Mouse (Mus musculus) limb, embryonic 15.5 days (tissue): ENCODE measurements around the gene Olfr987. TPM values are rescaled to one million over a fixed set of nuclear protein-coding genes. Genes with fewer than 3 reads are reported as not detected.
"Not testable (repeated sequence)": the region's sequence is repeated elsewhere in the genome, so short reads cannot be mapped to it uniquely, and the experiment has no call there.

Source experiments
- ATAC-seq: fragments of 200-750 bp; cut with Nextera tagmentation; 2 replicates; pipeline ENCODE4 v1.8.0; 2017; ENCODE audit warnings: low read depth, moderate TSS enrichment; ENCODE audit not compliant: insufficient number of reproducible peaks, low FRiP score, low TSS enrichment
- H3K27ac ChIP-seq: fragments of 300-500 bp; sonication (generic); 2 replicates; pipeline ENCODE4 v1.5.1; 2015; ENCODE audit warnings: moderate library complexity, mild to moderate bottlenecking, inconsistent platforms
- H3K27me3 ChIP-seq: fragments of 300-500 bp; sonication (generic); 2 replicates; pipeline ENCODE4 v1.6.1; 2015; ENCODE audit warnings: inconsistent platforms
- H3K36me3 ChIP-seq: fragments of 300-500 bp; sonication (generic); 2 replicates; pipeline ENCODE4 v1.6.1; 2015; ENCODE audit warnings: inconsistent platforms
- H3K4me1 ChIP-seq: fragments of 300-500 bp; sonication (generic); 2 replicates; pipeline ENCODE4 v1.6.1; 2015; ENCODE audit warnings: inconsistent platforms
- H3K4me2 ChIP-seq: fragments of 300-500 bp; sonication (generic); 2 replicates; pipeline ENCODE4 v1.6.1; 2015; ENCODE audit warnings: mild to moderate bottlenecking, inconsistent platforms
- H3K4me3 ChIP-seq: fragments of 300-500 bp; sonication (generic); 2 replicates; pipeline ENCODE4 v1.5.1; 2015; ENCODE audit warnings: mild to moderate bottlenecking, inconsistent platforms
- H3K9ac ChIP-seq: fragments of 300-500 bp; sonication (generic); 2 replicates; pipeline ENCODE4 v1.6.1; 2015; ENCODE audit warnings: inconsistent platforms
- H3K9me3 ChIP-seq: fragments of 300-500 bp; sonication (generic); 2 replicates; pipeline ENCODE4 v1.6.1; 2016; ENCODE audit warnings: inconsistent platforms
- WGBS: fragments of 180-500 bp; shearing (Covaris S2); methylation state at CpG from one replicate; pipeline ENCODE4 v1.1.7; 2015; 5-methylcytosine and 5-hydroxymethylcytosine counted together
- polyA plus RNA-seq: library from polyadenylated mRNA; unstranded; fragments of >200 nt; fragmentation: Nextera tagmentation; extraction: Ambion mirVana; gene quantifications from 2 replicates; pipeline ENCODE4 v1.2.1, GENCODE M21; 2015

Olfr987 gene
- not detected in 2 replicates for polyA plus RNA-seq

GRCm38 (mm10) chr2:85339215-85339614 is at the start of gene Olfr987:
Gene Olfr987, minus strand, starts transcription at chr2:85339315.
- H3K9ac ChIP-seq, H3K4me1 ChIP-seq, H3K4me3 ChIP-seq, H3K9me3 ChIP-seq, H3K36me3 ChIP-seq, H3K27me3 ChIP-seq, H3K27ac ChIP-seq, ATAC-seq, H3K4me2 ChIP-seq: not testable (repeated sequence)

- not testable (repeated sequence) for H3K27me3 ChIP-seq, H3K27ac ChIP-seq, H3K4me1 ChIP-seq, H3K36me3 ChIP-seq, H3K9ac ChIP-seq, H3K9me3 ChIP-seq, ATAC-seq, H3K4me2 ChIP-seq, H3K4me3 ChIP-seq
Measured at GRCm38 (mm10) chr2:85363127-85363526, 24.0 kb upstream of the Olfr987 start, which contains the start of gene Olfr988. Gene Olfr988, minus strand, starts transcription at chr2:85363227.

GRCm38 (mm10) chr2:85339972-85340371 is 857 bp upstream of the Olfr987 start:
- Histone ChIP-seq H3K36me3 (no peaks in the 10 kb centered on the region), H3K9me3 (no peaks in the 10 kb centered on the region), H3K4me3 (no peak overlapping the region), H3K4me2 (no peak overlapping the region), H3K27me3 (no peaks in the 10 kb centered on the region), H3K27ac (no peak overlapping the region), H3K9ac (no peak overlapping the region), H3K4me1 (no peaks in the 10 kb centered on the region)
- WGBS = 76% methylated on average over 7 of the region's 7 CpGs
- no peak for ATAC-seq

GRCm38 (mm10) chr2:85319106-85319505 is 20.0 kb downstream of the Olfr987 start:
- no peaks in the 10 kb centered on the region for H3K4me1 ChIP-seq
- ATAC-seq = peak; percentile 72
- 29% methylated on average over 1 of the region's 1 CpGs for WGBS
- no peak overlapping the region for H3K27ac ChIP-seq
- H3K4me3 ChIP-seq = no peak overlapping the region
- no peaks in the 10 kb centered on the region for H3K27me3 ChIP-seq
- H3K9me3 ChIP-seq = no peaks in the 10 kb centered on the region
- H3K9ac ChIP-seq = no peak overlapping the region
- no peak overlapping the region for H3K4me2 ChIP-seq
- H3K36me3 ChIP-seq = no peaks in the 10 kb centered on the region

GRCm38 (mm10) chr2:85285406-85285805 is 53.7 kb downstream of the Olfr987 start:
- Histone ChIP-seq H3K4me1 (no peaks in the 10 kb centered on the region), H3K4me3 (no peak overlapping the region), H3K9ac (no peak overlapping the region), H3K36me3 (no peaks in the 10 kb centered on the region), H3K27me3 (no peaks in the 10 kb centered on the region), H3K27ac (no peak overlapping the region), H3K4me2 (no peak overlapping the region), H3K9me3 (no peaks in the 10 kb centered on the region)
- ATAC-seq = no peak
- 71% methylated on average over 1 of the region's 1 CpGs for WGBS

GRCm38 (mm10) chr2:85284626-85285025 is 54.5 kb downstream of the Olfr987 start:
- no peak for ATAC-seq
- Histone ChIP-seq H3K9ac (no peak overlapping the region), H3K4me1 (no peaks in the 10 kb centered on the region), H3K9me3 (no peaks in the 10 kb centered on the region), H3K36me3 (no peaks in the 10 kb centered on the region), H3K4me3 (no peak overlapping the region), H3K27ac (no peak overlapping the region), H3K27me3 (no peaks in the 10 kb centered on the region), H3K4me2 (no peak overlapping the region)
- 35% methylated on average over 6 of the region's 6 CpGs for WGBS

- H3K4me2 ChIP-seq = no peak overlapping the region
- no peak overlapping the region for H3K27ac ChIP-seq
- H3K4me1 ChIP-seq = no peaks in the 10 kb centered on the region
- no peak for ATAC-seq
- WGBS = 88% methylated on average over 8 of the region's 8 CpGs
- no peak overlapping the region for H3K4me3 ChIP-seq
- no peak overlapping the region for H3K9ac ChIP-seq
- H3K9me3 ChIP-seq = no peaks in the 10 kb centered on the region
- no peaks in the 10 kb centered on the region for H3K36me3 ChIP-seq
- no peaks in the 10 kb centered on the region for H3K27me3 ChIP-seq
Measured at GRCm38 (mm10) chr2:85283631-85284466, 55.3 kb downstream of the Olfr987 start.

- WGBS = 72% methylated on average over 4 of the region's 4 CpGs
- no peak overlapping the region for H3K27ac ChIP-seq
- H3K27me3 ChIP-seq = no peaks in the 10 kb centered on the region
- ATAC-seq = no peak
- no peaks in the 10 kb centered on the region for H3K9me3 ChIP-seq
- H3K4me3 ChIP-seq = no peak overlapping the region
- no peak overlapping the region for H3K9ac ChIP-seq
- H3K4me2 ChIP-seq = no peak overlapping the region
- no peaks in the 10 kb centered on the region for H3K36me3 ChIP-seq
- no peaks in the 10 kb centered on the region for H3K4me1 ChIP-seq
Measured at GRCm38 (mm10) chr2:85281023-85281422, 58.1 kb downstream of the Olfr987 start.

Other genes with a start within 250 kb of the Olfr987 start
- gene Aplnr, start 203.1 kb downstream of the Olfr987 start, polyA plus RNA-seq = 54.1 and 62.0 TPM in 2 replicates
- 0.74 and 0.78 TPM in 2 replicates for gene Lrrc55, start 142.1 kb downstream of the Olfr987 start, polyA plus RNA-seq
- gene Olfr988, start 23.9 kb upstream of the Olfr987 start, polyA plus RNA-seq = not detected in 2 replicates
- not detected in 2 replicates for gene Olfr992, start 70.2 kb upstream of the Olfr987 start, polyA plus RNA-seq
- not detected in 2 replicates for gene Olfr993, start 75.6 kb upstream of the Olfr987 start, polyA plus RNA-seq
- gene Olfr994, start 97.1 kb upstream of the Olfr987 start, polyA plus RNA-seq = not detected in 2 replicates
- gene Olfr995, start 104.3 kb upstream of the Olfr987 start, polyA plus RNA-seq = not detected in 2 replicates
- 15.1 and 16.6 TPM in 2 replicates for gene 4833423E24Rik, start 179.7 kb upstream of the Olfr987 start, polyA plus RNA-seq
- gene Olfr996, start 239.9 kb upstream of the Olfr987 start, polyA plus RNA-seq = not detected in 2 replicates
- gene Olfr998, start 249.6 kb upstream of the Olfr987 start, polyA plus RNA-seq = not detected in 2 replicates